20 mouse cellular contexts compared by ENCODE assay signal in genomic region chr17:88974538-88974937, GRCm38 (mm10).
"Had no signal": no experiment of that assay in that cellular context is flagged by ENCODE, and none has a peak within 500 bp of the region (broad histone marks: within the 10 kb centered on the region; RNA-seq: fewer than 3 reads in every experiment).

No protein-coding gene starts in this region.

- ATAC-seq: forebrain, embryonic 13.5 days; forebrain, embryonic 14.5 days; forebrain, embryonic 15.5 days; forebrain, embryonic 16.5 days; forebrain, postnatal 0 days had no signal

- DNase-seq: cerebellum, adult 8-10 months; cerebellum, adult 9-10 months; cerebellum, adult 9-11 months; cerebellum, postnatal 10 days; cerebellum, postnatal 14 days; cerebellum, postnatal 25 days; cerebellum, postnatal 36 days; embryo, embryonic 11 days; forebrain, postnatal 0 days; gastrocnemius, adult 2 months; gastrocnemius, postnatal 10 days; gastrocnemius, postnatal 14 days; gastrocnemius, postnatal 25 days; gastrocnemius, postnatal 36 days; heart, adult 18-20 months; heart, adult 2 months had no signal
